Mouse (Mus musculus): ENCODE results near the gene Mnat1.

GRCm38 (mm10) chr12:73111561-73112325, 11.8 kb upstream of the Mnat1 start:
- TF ChIP-seq CTCF (conservative IDR thresholded peaks at IDR 0.05; ENCODE audit: insufficient read depth, insufficient read length, low read depth, low read length) (no peak), POLR2A (IDR thresholded peaks at IDR 0.05; ENCODE audit: low read depth, low read length) (no peak)
